ENCODE assay signal across 9 mouse cellular contexts in genomic region chr15:80258240-80259170, GRCm38 (mm10). TPM values are rescaled to one million over a fixed set of nuclear protein-coding genes. Genes with fewer than 3 reads are reported as not detected.
DNase-seq lines count a peak whose midpoint lies in the region; ATAC-seq and TF ChIP-seq lines count a peak whose summit lies in the region.
"Had no signal": no experiment of that assay in that cellular context is flagged by ENCODE, and none has a peak within 500 bp of the region (broad histone marks: within the 10 kb centered on the region; RNA-seq: fewer than 3 reads in every experiment).

No protein-coding gene starts in this region.

- intact Hi-C loops in gastrocnemius, adult 2 months (cut with DNase I), result no loop called here
- intact Hi-C loops in left cerebral cortex, postnatal 4 days (cut with DNase I), result no loop called here

- H3K4me2 ChIP-seq in embryonic facial prominence, embryonic 14.5 days (ENCODE audit: low read depth, low read length), result 0 out of 2 replicates have a peak overlapping the region, but pooled peaks have one; percentile 94
- 0 out of 2 replicates have a peak overlapping the region, but pooled peaks have one; percentile 99 for H3K4me2 ChIP-seq in hindbrain, postnatal 0 days (ENCODE audit: low read depth, low read length)
- no peak overlapping the region for H3K4me2 ChIP-seq in midbrain, embryonic 16.5 days (ENCODE audit: low read length)

- DNase-seq in gastrocnemius, adult 2 months, result no peak
- no peak for DNase-seq in gastrocnemius, adult 8-10 months (ENCODE audit: low spot score in 2 of 2)
- DNase-seq in embryonic facial prominence, embryonic 14.5 days (ENCODE audit: low spot score), result peak; percentile 23
- no peak for DNase-seq in hindbrain, postnatal 0 days (ENCODE audit: low spot score)
- DNase-seq in left cerebral cortex, postnatal 4 days, result no peak
- no peak for DNase-seq in urinary bladder, postnatal 10 days (ENCODE audit: low spot score)

- 0 out of 2 replicates have a peak overlapping the region, but pooled peaks have one; percentile 5 for H3K9ac ChIP-seq in embryonic facial prominence, embryonic 14.5 days (ENCODE audit: low read depth, low read length)
- H3K9ac ChIP-seq in hindbrain, postnatal 0 days (replicated peaks; ENCODE audit: low read length), result no peak overlapping the region
- 0 out of 2 replicates have a peak overlapping the region, but pooled peaks have one; percentile 11 for H3K9ac ChIP-seq in midbrain, embryonic 16.5 days (ENCODE audit: low read depth, low read length)

- peak overlapping the region; percentile 78 for H3K4me3 ChIP-seq in gastrocnemius, adult 2 months
- peak overlapping the region; percentile 93 for H3K4me3 ChIP-seq in E14TG2a.4 (replicated peaks; ENCODE audit: low read length)
- H3K4me3 ChIP-seq in embryonic facial prominence, embryonic 14.5 days (ENCODE audit: low read depth, low read length), result peak overlapping the region; percentile 13; the same call in 1 of the 2 replicates
- H3K4me3 ChIP-seq in hindbrain, postnatal 0 days (ENCODE audit: low read length), result no peak overlapping the region
- no peak overlapping the region for H3K4me3 ChIP-seq in midbrain, embryonic 16.5 days (ENCODE audit: low read depth, low read length)

- peak overlapping the region; percentile 99 for H3K27ac ChIP-seq in gastrocnemius, adult 2 months
- peak overlapping the region; percentile 94 for H3K27ac ChIP-seq in embryonic facial prominence, embryonic 14.5 days (replicated peaks; ENCODE audit: low read depth, low read length)
- peak overlapping the region; percentile 48; the same call in 1 of the 2 replicates for H3K27ac ChIP-seq in hindbrain, postnatal 0 days
- peak overlapping the region; percentile 22; the same call in 1 of the 2 replicates for H3K27ac ChIP-seq in midbrain, embryonic 16.5 days (ENCODE audit: low read length)

- H3K9me3 ChIP-seq in E14TG2a.4 (ENCODE audit: low read length), result no peaks in the 10 kb centered on the region
- H3K9me3 ChIP-seq in embryonic facial prominence, embryonic 14.5 days (ENCODE audit: control insufficient read depth, low read length), result no peaks in the 10 kb centered on the region
- H3K9me3 ChIP-seq in hindbrain, postnatal 0 days (ENCODE audit: low read length), result no peaks in the 10 kb centered on the region
- H3K9me3 ChIP-seq in midbrain, embryonic 16.5 days (replicated peaks; ENCODE audit: control insufficient read depth, low read length, poor library complexity, severe bottlenecking), result no peaks in the 10 kb centered on the region

- peaks cover 70% of the 10 kb centered on the region for H3K36me3 ChIP-seq in E14TG2a.4 (ENCODE audit: insufficient read depth, low read length)
- H3K36me3 ChIP-seq in embryonic facial prominence, embryonic 14.5 days (ENCODE audit: control insufficient read depth, insufficient read depth, low read length), result peaks cover 52% of the 10 kb centered on the region
- peaks cover 33% of the 10 kb centered on the region for H3K36me3 ChIP-seq in hindbrain, postnatal 0 days (ENCODE audit: insufficient read depth, low read length)
- peaks cover 28% of the 10 kb centered on the region for H3K36me3 ChIP-seq in midbrain, embryonic 16.5 days (ENCODE audit: control insufficient read depth, insufficient read depth, low read length)

- WGBS in embryonic facial prominence, embryonic 14.5 days, result 42% methylated on average over 11 of the region's 11 CpGs
- 66% methylated on average over 11 of the region's 11 CpGs for WGBS in hindbrain, postnatal 0 days
- 67% methylated on average over 11 of the region's 11 CpGs for WGBS in midbrain, embryonic 16.5 days

- TF ChIP-seq CTCF in gastrocnemius, adult 2 months (IDR thresholded peaks at IDR 0.05), result no peak
- TF ChIP-seq CTCF in E14TG2a.4 (conservative IDR thresholded peaks at IDR 0.05; ENCODE audit: low read length), result no peak
- TF ChIP-seq CTCF in hindbrain, postnatal 0 days (IDR thresholded peaks at IDR 0.05; ENCODE audit: low read depth), result no peak

- ATAC-seq in embryonic facial prominence, embryonic 14.5 days (ENCODE audit: low read depth), result no peak
- no peak for ATAC-seq in hindbrain, postnatal 0 days
- ATAC-seq in midbrain, embryonic 16.5 days, result no peak

- H3K27me3 ChIP-seq in E14TG2a.4 (ENCODE audit: insufficient read depth, low read length), result no peaks in the 10 kb centered on the region
- H3K27me3 ChIP-seq in embryonic facial prominence, embryonic 14.5 days (replicated peaks; ENCODE audit: control insufficient read depth, insufficient read depth, low read length), result no peaks in the 10 kb centered on the region
- H3K27me3 ChIP-seq in hindbrain, postnatal 0 days (ENCODE audit: insufficient read depth, low read length), result no peaks in the 10 kb centered on the region
- no peaks in the 10 kb centered on the region for H3K27me3 ChIP-seq in midbrain, embryonic 16.5 days (ENCODE audit: control insufficient read depth, insufficient read depth, low read depth, low read length)

- peaks cover 76% of the 10 kb centered on the region for H3K4me1 ChIP-seq in E14TG2a.4 (replicated peaks; ENCODE audit: low read depth, low read length)
- peaks cover 16% of the 10 kb centered on the region for H3K4me1 ChIP-seq in embryonic facial prominence, embryonic 14.5 days (ENCODE audit: control insufficient read depth, insufficient read depth, low read length)
- H3K4me1 ChIP-seq in hindbrain, postnatal 0 days (ENCODE audit: insufficient read depth, low read length), result peaks cover 23% of the 10 kb centered on the region
- peaks cover 43% of the 10 kb centered on the region for H3K4me1 ChIP-seq in midbrain, embryonic 16.5 days (ENCODE audit: control insufficient read depth, insufficient read depth, low read length)

RNA-seq across cellular contexts. Expression of gene Atf4, which starts 3.5 kb away (rescaled TPM):
- total RNA-seq in gastrocnemius, adult 2 months (2021), result 100 to 1,000 TPM; 146 to 171 TPM
- total RNA-seq in gastrocnemius, adult 8-10 months (2022), result 100 to 1,000 TPM; 130 to 146 (median 141) TPM
- 132 and 140 TPM in 2 replicates for polyA plus RNA-seq in embryonic facial prominence, embryonic 14.5 days (2014; fragmentation: Nextera tagmentation; extraction: Ambion mirVana)
- total RNA-seq in hindbrain, postnatal 0 days (2014; rRNA removed), result 140 and 157 TPM in 2 replicates
- 104 and 109 TPM in 2 replicates for polyA plus RNA-seq in hindbrain, postnatal 0 days (2015; fragmentation: Nextera tagmentation; extraction: Ambion mirVana)
- polyA plus RNA-seq in midbrain, embryonic 16.5 days (2015; fragmentation: Nextera tagmentation; extraction: Ambion mirVana), result 125 and 131 TPM in 2 replicates
- 100 to 1,000 TPM; 116 to 119 TPM for total RNA-seq in left cerebral cortex, postnatal 4 days (2021)

RNA-seq across cellular contexts. Expression of gene Rps19bp1, which starts 5.6 kb away (rescaled TPM):
- total RNA-seq in gastrocnemius, adult 2 months (2021), result 10 to 100 TPM; 11.3 to 16.0 TPM
- 10 to 100 TPM; 12.2 to 15.4 (median 12.8) TPM for total RNA-seq in gastrocnemius, adult 8-10 months (2022)
- polyA plus RNA-seq in embryonic facial prominence, embryonic 14.5 days (2014; fragmentation: Nextera tagmentation; extraction: Ambion mirVana), result 52.6 and 55.0 TPM in 2 replicates
- total RNA-seq in hindbrain, postnatal 0 days (2014; rRNA removed), result 29.0 and 51.6 TPM in 2 replicates
- 78.4 and 81.3 TPM in 2 replicates for polyA plus RNA-seq in hindbrain, postnatal 0 days (2015; fragmentation: Nextera tagmentation; extraction: Ambion mirVana)
- polyA plus RNA-seq in midbrain, embryonic 16.5 days (2015; fragmentation: Nextera tagmentation; extraction: Ambion mirVana), result 74.9 and 79.6 TPM in 2 replicates
- 10 to 100 TPM; 45.1 to 50.3 TPM for total RNA-seq in left cerebral cortex, postnatal 4 days (2021)

RNA-seq across cellular contexts. Expression of gene AC140267.1, which starts 22.9 kb away (rescaled TPM):
- total RNA-seq in gastrocnemius, adult 2 months (2021), result 10 to 100 TPM; 10.3 to 12.7 TPM
- total RNA-seq in gastrocnemius, adult 8-10 months (2022), result 10 to 100 TPM in 2 of 4 experiments, 1 to 10 TPM in 2; 3.3 to 22.6 (median 9.7) TPM
- not detected in 2 replicates for polyA plus RNA-seq in embryonic facial prominence, embryonic 14.5 days (2014; fragmentation: Nextera tagmentation; extraction: Ambion mirVana)
- total RNA-seq in hindbrain, postnatal 0 days (2014; rRNA removed), result not detected in 2 replicates
- not detected in 2 replicates for polyA plus RNA-seq in hindbrain, postnatal 0 days (2015; fragmentation: Nextera tagmentation; extraction: Ambion mirVana)
- polyA plus RNA-seq in midbrain, embryonic 16.5 days (2015; fragmentation: Nextera tagmentation; extraction: Ambion mirVana), result 5.5 TPM in 1 of 2 replicates, not detected in the other
- total RNA-seq in left cerebral cortex, postnatal 4 days (2021), result 10 to 100 TPM; 21.1 to 22.2 TPM
- polyA plus RNA-seq: neural tube, embryonic 11.5 days had no signal

RNA-seq across cellular contexts. Expression of gene Mief1, which starts 24.7 kb away (rescaled TPM):
- total RNA-seq in gastrocnemius, adult 2 months (2021), result 10 to 100 TPM; 20.6 to 24.6 TPM
- 10 to 100 TPM; 25.6 to 28.6 (median 26.4) TPM for total RNA-seq in gastrocnemius, adult 8-10 months (2022)
- polyA plus RNA-seq in embryonic facial prominence, embryonic 14.5 days (2014; fragmentation: Nextera tagmentation; extraction: Ambion mirVana), result 27.9 and 30.0 TPM in 2 replicates
- total RNA-seq in hindbrain, postnatal 0 days (2014; rRNA removed), result 46.3 and 51.1 TPM in 2 replicates
- polyA plus RNA-seq in hindbrain, postnatal 0 days (2015; fragmentation: Nextera tagmentation; extraction: Ambion mirVana), result 20.3 and 22.0 TPM in 2 replicates
- 35.2 and 37.4 TPM in 2 replicates for polyA plus RNA-seq in midbrain, embryonic 16.5 days (2015; fragmentation: Nextera tagmentation; extraction: Ambion mirVana)
- total RNA-seq in left cerebral cortex, postnatal 4 days (2021), result 10 to 100 TPM; 29.3 to 30.6 TPM

RNA-seq across cellular contexts. Expression of gene Cacna1i, which starts 28.5 kb away (rescaled TPM):
- under 1 TPM; 0.28 to 0.46 TPM for total RNA-seq in gastrocnemius, adult 2 months (2021)
- 1 to 10 TPM in 1 of 4 experiments, under 1 TPM in 3; 0.15 to 1.9 (median 0.38) TPM for total RNA-seq in gastrocnemius, adult 8-10 months (2022)
- polyA plus RNA-seq in embryonic facial prominence, embryonic 14.5 days (2014; fragmentation: Nextera tagmentation; extraction: Ambion mirVana), result 0.04 and 0.06 TPM in 2 replicates
- 10.8 and 14.0 TPM in 2 replicates for total RNA-seq in hindbrain, postnatal 0 days (2014; rRNA removed)
- polyA plus RNA-seq in hindbrain, postnatal 0 days (2015; fragmentation: Nextera tagmentation; extraction: Ambion mirVana), result 0.47 and 0.50 TPM in 2 replicates
- 1.0 and 1.4 TPM in 2 replicates for polyA plus RNA-seq in midbrain, embryonic 16.5 days (2015; fragmentation: Nextera tagmentation; extraction: Ambion mirVana)
- total RNA-seq in left cerebral cortex, postnatal 4 days (2021), result 10 to 100 TPM; 43.3 to 44.4 TPM

Comparison
In these comparisons a context has a peak if more than half of its experiments do, and no peak if none do; other contexts are left out.
1. H3K27ac ChIP-seq: peak in every context shown above with its lines; median percentile 99 in gastrocnemius, adult 2 months; 94 in embryonic facial prominence, embryonic 14.5 days; 48 in hindbrain, postnatal 0 days; 22 in midbrain, embryonic 16.5 days.
2. H3K4me3 ChIP-seq: peak in gastrocnemius, adult 2 months (single experiment), E14TG2a.4 (single experiment) and embryonic facial prominence, embryonic 14.5 days (single experiment); none in hindbrain, postnatal 0 days (single experiment) and midbrain, embryonic 16.5 days (single experiment).